Mouse (Mus musculus): Measurements from ENCODE around the gene Hadhb. TPM values are rescaled to one million over a fixed set of nuclear protein-coding genes. Genes with fewer than 3 reads are reported as not detected.

Hadhb gene
- polyA plus RNA-seq, 1 experiment from 2014 or later: 139 TPM

DNA sequence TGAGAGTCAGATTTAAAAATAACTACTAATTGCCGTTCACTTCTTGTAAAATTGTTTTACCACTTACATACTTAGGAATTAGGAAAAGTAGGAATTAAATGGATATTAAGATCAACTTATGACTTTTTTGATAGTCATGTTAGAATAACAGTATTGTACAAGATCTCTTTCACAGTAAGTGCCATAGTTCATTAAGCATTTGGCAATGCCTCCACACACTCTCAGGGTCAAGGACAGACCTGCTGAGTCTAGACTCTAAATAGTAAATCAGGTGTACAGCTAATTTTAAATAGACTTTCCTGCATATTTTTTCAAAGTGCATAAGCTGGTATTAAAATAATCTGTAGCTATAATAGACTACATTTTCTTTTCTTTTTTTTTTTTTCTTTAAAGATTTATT lies 2.6 kb upstream of the Hadhb start:
- no peak overlapping the region for H3K27ac ChIP-seq (replicated peaks; ENCODE audit: low read depth, low read length)
- WGBS: 89% methylated on average over 1 of the region's 1 CpGs
- no peak overlapping the region for H3K4me2 ChIP-seq (ENCODE audit: low read depth, low read length)
- no peak overlapping the region for H3K9ac ChIP-seq (replicated peaks; ENCODE audit: low read length)
- DNase-seq (ENCODE audit: low spot score): no peak
- H3K27me3 ChIP-seq (ENCODE audit: control insufficient read depth, insufficient read depth, low read length): no peaks in the 10 kb centered on the region
- H3K9me3 ChIP-seq (replicated peaks; ENCODE audit: control insufficient read depth, low read length): no peaks in the 10 kb centered on the region
- H3K36me3 ChIP-seq (replicated peaks; ENCODE audit: control insufficient read depth, insufficient read depth, low read depth, low read length): no peaks in the 10 kb centered on the region
- ATAC-seq (replicated peaks; ENCODE audit: insufficient number of reproducible peaks, low FRiP score, low TSS enrichment, low read depth): no peak
- no peak overlapping the region for H3K4me3 ChIP-seq (ENCODE audit: low read depth, low read length)
- H3K4me1 ChIP-seq (ENCODE audit: control insufficient read depth, insufficient read depth, low read length): no peaks in the 10 kb centered on the region

DNA sequence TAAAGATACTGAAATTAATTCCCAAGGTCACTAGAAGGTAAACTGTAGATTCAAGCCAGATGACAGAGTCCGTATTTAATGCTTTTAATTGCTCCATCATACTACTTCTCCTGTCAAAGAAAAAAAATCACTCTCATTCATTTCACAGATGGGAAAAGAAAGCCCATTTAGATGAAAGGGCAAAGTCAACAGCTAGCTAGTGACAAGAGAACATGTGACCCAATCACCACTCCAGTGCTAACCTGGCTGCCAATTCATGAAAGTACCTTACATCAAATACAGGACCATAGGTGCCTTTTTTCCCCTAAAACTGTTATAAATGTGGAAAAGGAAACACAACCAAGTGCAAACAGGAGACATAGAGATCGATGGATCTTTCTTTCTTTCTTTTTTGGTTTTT lies 1.8 kb upstream of the Hadhb start:
- no peak overlapping the region for H3K4me2 ChIP-seq (ENCODE audit: low read depth, low read length)
- H3K27me3 ChIP-seq (ENCODE audit: control insufficient read depth, insufficient read depth, low read length): no peaks in the 10 kb centered on the region
- no peaks in the 10 kb centered on the region for H3K36me3 ChIP-seq (replicated peaks; ENCODE audit: control insufficient read depth, insufficient read depth, low read depth, low read length)
- WGBS: 81% methylated on average over 2 of the region's 2 CpGs
- no peak overlapping the region for H3K9ac ChIP-seq (replicated peaks; ENCODE audit: low read length)
- no peaks in the 10 kb centered on the region for H3K9me3 ChIP-seq (replicated peaks; ENCODE audit: control insufficient read depth, low read length)
- no peak overlapping the region for H3K27ac ChIP-seq (replicated peaks; ENCODE audit: low read depth, low read length)
- no peaks in the 10 kb centered on the region for H3K4me1 ChIP-seq (ENCODE audit: control insufficient read depth, insufficient read depth, low read length)
- DNase-seq (ENCODE audit: low spot score) (no peak), ATAC-seq (replicated peaks; ENCODE audit: insufficient number of reproducible peaks, low FRiP score, low TSS enrichment, low read depth) (no peak)
- no peak overlapping the region for H3K4me3 ChIP-seq (ENCODE audit: low read depth, low read length)

DNA sequence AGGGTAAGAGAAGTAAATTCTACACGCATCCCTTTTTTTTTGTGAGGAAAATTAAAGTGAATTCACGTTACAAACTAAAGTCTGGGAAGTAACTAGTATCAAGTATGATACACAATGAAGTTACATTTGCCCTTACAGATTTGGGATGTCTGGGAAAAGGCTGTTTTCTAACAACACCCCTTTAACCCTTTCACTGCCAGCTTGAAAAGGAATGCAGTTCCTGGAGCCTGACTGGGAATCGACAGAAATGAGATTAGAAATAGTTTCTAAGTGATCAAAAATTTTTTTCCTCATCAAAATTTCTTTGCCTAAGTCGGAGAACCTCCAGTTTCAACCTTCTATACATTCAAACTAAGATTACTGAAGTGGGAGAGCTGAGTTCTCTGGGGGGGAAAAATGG lies 1.0 kb upstream of the Hadhb start:
- ATAC-seq (replicated peaks; ENCODE audit: insufficient number of reproducible peaks, low FRiP score, low TSS enrichment, low read depth): no peak
- no peaks in the 10 kb centered on the region for H3K36me3 ChIP-seq (replicated peaks; ENCODE audit: control insufficient read depth, insufficient read depth, low read depth, low read length)
- no peaks in the 10 kb centered on the region for H3K27me3 ChIP-seq (ENCODE audit: control insufficient read depth, insufficient read depth, low read length)
- peak overlapping the region; percentile 74 for H3K4me2 ChIP-seq (ENCODE audit: low read depth, low read length)
- peak; percentile 73 for DNase-seq (ENCODE audit: low spot score)
- H3K27ac ChIP-seq (replicated peaks; ENCODE audit: low read depth, low read length): no peak overlapping the region
- no peaks in the 10 kb centered on the region for H3K4me1 ChIP-seq (ENCODE audit: control insufficient read depth, insufficient read depth, low read length)
- no peaks in the 10 kb centered on the region for H3K9me3 ChIP-seq (replicated peaks; ENCODE audit: control insufficient read depth, low read length)
- H3K4me3 ChIP-seq (ENCODE audit: low read depth, low read length): peak overlapping the region; percentile 89
- 22% methylated on average over 4 of the region's 4 CpGs for WGBS
- peak overlapping the region; percentile 72 for H3K9ac ChIP-seq (replicated peaks; ENCODE audit: low read length)

DNA sequence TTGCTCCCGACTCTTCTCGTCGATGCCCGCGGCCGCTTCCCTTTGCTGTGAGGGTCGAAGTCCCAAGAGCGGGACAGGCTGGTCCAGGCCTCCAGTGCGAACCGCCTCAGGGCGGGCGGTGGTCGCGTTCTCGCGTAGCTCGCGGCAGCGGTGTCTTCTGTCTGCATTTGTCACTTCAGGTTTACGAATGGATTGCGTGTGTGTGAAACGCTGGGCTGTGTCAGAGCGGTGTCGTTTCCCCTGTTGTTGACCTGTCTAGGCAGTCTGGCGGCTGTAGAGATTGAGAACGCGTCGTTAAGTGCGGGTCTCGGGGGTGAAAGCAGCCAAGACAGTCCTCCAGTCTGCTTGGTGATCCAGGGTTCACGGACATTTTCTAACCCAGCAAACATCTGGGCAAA lies 346 bp downstream of the Hadhb start:
- Histone ChIP-seq H3K9ac (replicated peaks; ENCODE audit: low read length) (peak overlapping the region; percentile 72), H3K27me3 (ENCODE audit: control insufficient read depth, insufficient read depth, low read length) (no peaks in the 10 kb centered on the region), H3K4me1 (ENCODE audit: control insufficient read depth, insufficient read depth, low read length) (no peaks in the 10 kb centered on the region), H3K4me3 (ENCODE audit: low read depth, low read length) (peak overlapping the region; percentile 89), H3K36me3 (replicated peaks; ENCODE audit: control insufficient read depth, insufficient read depth, low read depth, low read length) (no peaks in the 10 kb centered on the region), H3K9me3 (replicated peaks; ENCODE audit: control insufficient read depth, low read length) (no peaks in the 10 kb centered on the region), H3K4me2 (ENCODE audit: low read depth, low read length) (peak overlapping the region; percentile 74), H3K27ac (replicated peaks; ENCODE audit: low read depth, low read length) (no peak overlapping the region; the same call in 1 of the 2 replicates)
- WGBS: 0% methylated on average over 31 of the region's 31 CpGs
- peak; percentile 60 for ATAC-seq (replicated peaks; ENCODE audit: insufficient number of reproducible peaks, low FRiP score, low TSS enrichment, low read depth)
- no peak for DNase-seq (ENCODE audit: low spot score)

DNA sequence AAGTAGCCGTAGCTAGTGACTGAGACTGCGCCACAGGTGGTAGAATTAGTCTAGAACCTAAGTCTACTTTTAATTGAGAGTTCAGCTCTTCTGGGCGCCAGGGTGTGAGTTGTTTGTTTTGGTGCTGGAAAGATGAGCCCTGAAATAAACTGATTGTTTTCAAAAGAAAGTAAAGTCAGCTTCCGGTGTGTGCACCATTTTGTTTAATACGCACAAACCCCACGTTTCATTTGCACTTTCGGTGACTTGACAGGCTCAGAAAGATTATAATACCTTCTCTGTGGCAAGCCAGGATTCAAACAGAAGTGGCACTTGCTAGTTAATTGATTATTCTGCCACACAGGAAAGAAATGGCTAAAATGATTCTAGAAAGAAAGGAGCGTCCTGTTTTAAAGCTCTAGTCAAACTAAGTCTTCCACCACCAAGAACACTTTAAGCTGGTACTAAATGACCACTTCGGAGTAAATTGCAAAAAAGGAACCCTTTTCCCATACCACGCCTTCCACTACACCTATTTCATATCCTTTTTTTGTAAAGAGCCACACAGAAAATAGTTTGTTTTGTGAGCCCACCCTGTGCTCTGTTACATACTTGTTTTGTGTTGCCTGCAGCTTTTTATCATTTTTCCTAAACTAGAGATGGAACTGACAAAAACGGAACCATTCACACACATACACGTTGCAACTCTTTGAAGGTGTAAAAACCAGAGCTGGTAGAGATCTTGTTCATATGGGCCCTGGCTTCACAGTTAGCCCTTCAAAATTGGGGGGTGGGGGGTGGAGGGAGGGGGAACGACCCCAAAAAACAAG lies 977 bp downstream of the Hadhb start:
- peak overlapping the region; percentile 72 for H3K9ac ChIP-seq (replicated peaks; ENCODE audit: low read length)
- peak overlapping the region; percentile 89 for H3K4me3 ChIP-seq (ENCODE audit: low read depth, low read length)
- H3K9me3 ChIP-seq (replicated peaks; ENCODE audit: control insufficient read depth, low read length): no peaks in the 10 kb centered on the region
- H3K36me3 ChIP-seq (replicated peaks; ENCODE audit: control insufficient read depth, insufficient read depth, low read depth, low read length): no peaks in the 10 kb centered on the region
- no peaks in the 10 kb centered on the region for H3K4me1 ChIP-seq (ENCODE audit: control insufficient read depth, insufficient read depth, low read length)
- H3K4me2 ChIP-seq (ENCODE audit: low read depth, low read length): peak overlapping the region; percentile 74
- H3K27me3 ChIP-seq (ENCODE audit: control insufficient read depth, insufficient read depth, low read length): no peaks in the 10 kb centered on the region
- 37% methylated on average over 13 of the region's 13 CpGs for WGBS
- peak; percentile 3 for DNase-seq (ENCODE audit: low spot score)
- H3K27ac ChIP-seq (replicated peaks; ENCODE audit: low read depth, low read length): no peak overlapping the region
- no peak for ATAC-seq (replicated peaks; ENCODE audit: insufficient number of reproducible peaks, low FRiP score, low TSS enrichment, low read depth)

DNA sequence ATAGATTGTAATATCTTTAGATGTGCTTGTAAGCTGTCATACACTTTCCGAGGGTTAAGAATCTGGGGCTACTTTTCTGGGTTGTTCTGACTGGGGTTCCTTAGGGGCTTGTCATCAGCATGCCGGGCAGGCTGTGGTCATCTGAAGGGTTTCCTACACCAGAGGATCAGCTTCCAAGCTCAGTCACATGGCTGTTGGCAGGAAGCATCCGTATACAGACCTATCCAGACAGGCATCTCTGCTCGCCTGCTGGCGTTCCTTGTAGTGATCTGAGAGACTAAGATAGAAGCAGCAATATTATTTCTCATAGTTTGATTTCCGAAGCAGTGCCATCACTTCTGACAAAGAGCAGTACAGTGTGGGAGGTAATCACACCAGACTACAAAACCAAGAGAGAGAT lies 4.6 kb downstream of the Hadhb start:
- no peak overlapping the region for H3K9ac ChIP-seq (replicated peaks; ENCODE audit: low read length)
- no peaks in the 10 kb centered on the region for H3K36me3 ChIP-seq (replicated peaks; ENCODE audit: control insufficient read depth, insufficient read depth, low read depth, low read length)
- no peak overlapping the region for H3K4me3 ChIP-seq (ENCODE audit: low read depth, low read length)
- no peaks in the 10 kb centered on the region for H3K27me3 ChIP-seq (ENCODE audit: control insufficient read depth, insufficient read depth, low read length)
- no peaks in the 10 kb centered on the region for H3K9me3 ChIP-seq (replicated peaks; ENCODE audit: control insufficient read depth, low read length)
- ATAC-seq (replicated peaks; ENCODE audit: insufficient number of reproducible peaks, low FRiP score, low TSS enrichment, low read depth) (no peak), DNase-seq (ENCODE audit: low spot score) (no peak)
- H3K4me2 ChIP-seq (ENCODE audit: low read depth, low read length): no peak overlapping the region
- H3K4me1 ChIP-seq (ENCODE audit: control insufficient read depth, insufficient read depth, low read length): no peaks in the 10 kb centered on the region
- 84% methylated on average over 6 of the region's 6 CpGs for WGBS
- H3K27ac ChIP-seq (replicated peaks; ENCODE audit: low read depth, low read length): no peak overlapping the region

DNA sequence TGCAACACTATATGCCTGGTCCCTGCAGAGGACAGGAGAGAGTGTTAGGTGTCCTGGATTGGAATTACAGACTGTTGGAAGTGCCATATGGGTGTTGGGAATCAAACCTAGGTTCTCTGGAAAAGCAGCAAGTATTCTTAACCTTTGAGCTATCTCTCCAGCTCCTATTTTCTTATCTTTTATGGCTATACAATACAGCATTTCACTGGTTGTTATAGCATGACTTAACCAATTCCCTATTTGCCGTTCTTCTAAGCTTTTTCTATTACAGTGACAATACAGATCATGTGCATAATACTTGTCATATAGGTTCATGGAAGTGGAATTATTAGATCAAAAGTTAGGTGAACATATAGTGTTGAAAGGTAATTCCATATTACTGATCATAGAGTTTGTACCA lies 6.8 kb downstream of the Hadhb start:
- DNase-seq (ENCODE audit: low spot score) (no peak), ATAC-seq (replicated peaks; ENCODE audit: insufficient number of reproducible peaks, low FRiP score, low TSS enrichment, low read depth) (no peak)
- WGBS: 88% methylated on average over 1 of the region's 1 CpGs
- H3K9me3 ChIP-seq (replicated peaks; ENCODE audit: control insufficient read depth, low read length): no peaks in the 10 kb centered on the region
- no peak overlapping the region for H3K27ac ChIP-seq (replicated peaks; ENCODE audit: low read depth, low read length)
- H3K36me3 ChIP-seq (replicated peaks; ENCODE audit: control insufficient read depth, insufficient read depth, low read depth, low read length): no peaks in the 10 kb centered on the region
- H3K27me3 ChIP-seq (ENCODE audit: control insufficient read depth, insufficient read depth, low read length): no peaks in the 10 kb centered on the region
- no peak overlapping the region for H3K4me2 ChIP-seq (ENCODE audit: low read depth, low read length)
- H3K4me1 ChIP-seq (ENCODE audit: control insufficient read depth, insufficient read depth, low read length): no peaks in the 10 kb centered on the region
- no peak overlapping the region for H3K9ac ChIP-seq (replicated peaks; ENCODE audit: low read length)
- no peak overlapping the region for H3K4me3 ChIP-seq (ENCODE audit: low read depth, low read length)

DNA sequence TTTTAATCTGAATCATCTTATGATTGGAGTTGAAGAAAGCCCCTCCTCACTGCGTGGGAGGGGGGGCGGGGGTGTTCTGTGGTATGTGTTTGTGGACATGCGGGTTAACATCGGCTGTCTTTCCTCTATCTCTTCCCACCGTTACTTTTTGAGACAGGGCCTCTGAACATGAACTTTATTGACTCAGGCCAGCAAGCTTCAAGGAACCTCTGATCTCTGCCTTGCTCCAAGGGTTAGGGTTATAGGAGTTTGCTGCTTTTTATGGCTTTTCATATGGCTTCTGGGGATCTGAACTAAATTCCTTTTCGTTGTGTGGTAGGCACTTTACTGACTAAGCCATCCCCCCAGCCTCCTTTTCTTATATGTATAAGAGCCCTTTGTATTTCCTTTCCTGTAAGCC lies 7.3 kb downstream of the Hadhb start:
- Histone ChIP-seq H3K27me3 (ENCODE audit: control insufficient read depth, insufficient read depth, low read length) (no peaks in the 10 kb centered on the region), H3K4me2 (ENCODE audit: low read depth, low read length) (no peak overlapping the region), H3K4me3 (ENCODE audit: low read depth, low read length) (no peak overlapping the region), H3K9me3 (replicated peaks; ENCODE audit: control insufficient read depth, low read length) (no peaks in the 10 kb centered on the region), H3K27ac (replicated peaks; ENCODE audit: low read depth, low read length) (no peak overlapping the region), H3K4me1 (ENCODE audit: control insufficient read depth, insufficient read depth, low read length) (no peaks in the 10 kb centered on the region), H3K9ac (replicated peaks; ENCODE audit: low read length) (no peak overlapping the region), H3K36me3 (replicated peaks; ENCODE audit: control insufficient read depth, insufficient read depth, low read depth, low read length) (no peaks in the 10 kb centered on the region)
- WGBS: 90% methylated on average over 6 of the region's 6 CpGs
- ATAC-seq (replicated peaks; ENCODE audit: insufficient number of reproducible peaks, low FRiP score, low TSS enrichment, low read depth): no peak
- no peak for DNase-seq (ENCODE audit: low spot score)
